Mouse (Mus musculus): ENCODE measurements around the gene Cep128. TPM values are rescaled to one million over a fixed set of nuclear protein-coding genes. Genes with fewer than 3 reads are reported as not detected.

Cep128 gene
- 99.2 and 109 TPM in 2 replicates for total RNA-seq (2014; fragmentation: Nextera tagmentation)
- 46.4 and 47.7 TPM in 2 replicates for total RNA-seq (2017)
- polyA plus RNA-seq (2012) = 8.5 and 8.9 TPM in 2 replicates

DNA sequence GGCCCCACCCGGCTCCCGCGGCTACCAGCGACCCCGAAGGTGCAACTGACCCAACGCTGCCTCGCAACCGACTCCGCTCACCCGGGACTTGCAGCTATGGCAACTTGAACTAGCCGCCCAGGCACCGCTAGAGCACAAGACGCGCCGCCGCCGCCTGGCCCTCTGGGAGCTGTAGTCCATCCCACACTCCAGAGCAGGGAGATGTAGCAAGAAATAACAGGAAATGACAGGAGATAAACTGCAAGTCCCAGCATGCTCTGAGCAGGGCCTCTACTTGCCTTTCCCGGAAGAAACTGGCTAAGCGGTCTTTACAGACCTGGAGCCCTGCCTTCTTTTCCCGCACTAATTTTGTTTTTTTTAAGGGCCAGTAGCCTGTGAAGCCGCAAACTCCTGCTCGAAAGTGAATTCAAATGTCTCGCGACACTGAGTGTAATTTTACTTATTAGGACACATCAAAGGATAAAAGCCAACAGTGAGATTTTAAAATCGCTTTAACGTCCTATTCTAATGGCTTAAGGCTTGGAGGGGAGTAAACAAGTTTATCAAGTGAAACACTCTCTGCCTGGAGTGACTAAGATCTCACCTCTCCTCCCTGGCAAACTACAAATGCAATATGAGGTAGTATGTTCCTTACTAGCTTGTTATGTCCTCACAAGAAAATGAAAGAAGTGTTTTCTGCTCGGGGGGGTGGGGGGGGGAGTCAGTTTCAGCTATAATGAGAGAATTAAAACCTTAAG lies at the start of gene Cep128, which contains the start of gene Tshr:
Gene Cep128 (minus strand): TSS at position 129 of the 737 bp plus-strand sequence.
Gene Tshr (plus strand): TSS at position 283 of the 737 bp plus-strand sequence.
- Histone ChIP-seq H3K9me3 (replicated peaks) (no peaks in the 10 kb centered on the region), H3K27me3 (ENCODE audit: insufficient read depth, low read length) (peaks cover 3% of the 10 kb centered on the region; the same call in 1 of the 2 replicates), H3K4me3 (ENCODE audit: low read depth, low read length) (peak within 1 kb of the TSS; percentile 88), H3K4me1 (ENCODE audit: insufficient read depth, low read depth, low read length) (peaks cover 27% of the 10 kb centered on the region), H3K36me3 (replicated peaks) (peaks cover 30% of the 10 kb centered on the region)
- ATAC-seq (ENCODE audit: extremely low read depth, insufficient number of reproducible peaks, low FRiP score, poor library complexity, severe bottlenecking) (peak; percentile 97), DNase-seq (ENCODE audit: low spot score) (peak; percentile 90)
- no peak for TF ChIP-seq GATA2 (IDR thresholded peaks at IDR 0.05; ENCODE audit: borderline replicate concordance, low read depth, low read length)
- TF ChIP-seq GATA1 (IDR thresholded peaks at IDR 0.05; ENCODE audit: borderline replicate concordance, low read length) = no peak
- no peak for TF ChIP-seq POLR2AphosphoS5 (IDR thresholded peaks at IDR 0.05; ENCODE audit: insufficient replicate concordance, low read depth, low read length)
- no peak for TF ChIP-seq CTCF (IDR thresholded peaks at IDR 0.05; ENCODE audit: low read depth, low read length)
- TF ChIP-seq TAL1 (conservative IDR thresholded peaks at IDR 0.05; ENCODE audit: low read depth, low read length) = no peak

DNA sequence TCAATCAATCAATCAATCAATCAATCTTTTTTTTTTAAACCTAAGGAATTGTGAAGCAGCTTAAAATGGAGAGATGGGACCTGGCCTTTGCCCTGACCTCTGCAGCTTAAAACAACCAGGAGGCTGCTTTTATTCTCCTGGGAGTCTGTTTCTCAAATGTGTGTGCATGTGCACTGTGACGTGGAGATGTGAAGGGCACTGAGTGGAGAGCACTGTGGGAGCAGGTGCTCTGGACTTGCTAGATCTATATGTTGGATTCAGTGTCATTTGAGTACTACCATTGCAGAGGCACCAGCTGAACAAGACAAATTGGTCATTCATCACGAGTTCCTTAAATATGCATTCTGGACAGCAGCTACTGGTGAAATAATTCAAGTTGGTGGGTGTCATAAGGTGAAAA lies 42.9 kb upstream of the Cep128 start:
- TF ChIP-seq TAL1 (conservative IDR thresholded peaks at IDR 0.05; ENCODE audit: low read depth, low read length) (no peak), POLR2AphosphoS5 (IDR thresholded peaks at IDR 0.05; ENCODE audit: insufficient replicate concordance, low read depth, low read length) (no peak), GATA2 (IDR thresholded peaks at IDR 0.05; ENCODE audit: borderline replicate concordance, low read depth, low read length) (no peak), GATA1 (IDR thresholded peaks at IDR 0.05; ENCODE audit: borderline replicate concordance, low read length) (no peak), CTCF (IDR thresholded peaks at IDR 0.05; ENCODE audit: low read depth, low read length) (no peak)
- DNase-seq (ENCODE audit: low spot score) (no peak), ATAC-seq (ENCODE audit: extremely low read depth, insufficient number of reproducible peaks, low FRiP score, poor library complexity, severe bottlenecking) (no peak)
- Histone ChIP-seq H3K4me3 (ENCODE audit: low read depth, low read length) (no peak overlapping the region), H3K4me1 (ENCODE audit: insufficient read depth, low read depth, low read length) (peaks cover 5% of the 10 kb centered on the region), H3K36me3 (replicated peaks) (no peaks in the 10 kb centered on the region), H3K27me3 (ENCODE audit: insufficient read depth, low read length) (peaks cover 13% of the 10 kb centered on the region), H3K9me3 (replicated peaks) (no peaks in the 10 kb centered on the region)

DNA sequence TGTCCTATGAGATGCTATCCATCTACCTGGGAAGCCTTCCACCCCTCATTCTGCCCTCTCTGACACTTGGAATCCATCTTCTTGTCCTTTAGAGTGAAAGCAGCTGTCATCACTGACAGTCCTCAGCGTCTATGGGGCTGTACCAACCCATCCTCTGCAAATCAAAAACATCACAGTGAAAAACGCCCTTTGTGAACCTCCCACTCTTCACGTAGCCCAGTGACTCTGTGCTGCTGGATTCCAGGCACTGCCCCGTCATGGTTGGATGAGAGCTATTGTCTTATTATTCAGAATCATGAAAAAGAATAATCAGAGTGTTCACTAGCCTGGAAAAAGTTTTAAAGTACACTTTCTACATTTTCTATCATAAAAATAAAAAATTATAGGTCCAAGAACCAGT lies 42.3 kb upstream of the Cep128 start:
- ATAC-seq (ENCODE audit: extremely low read depth, insufficient number of reproducible peaks, low FRiP score, poor library complexity, severe bottlenecking) = no peak
- Histone ChIP-seq H3K27me3 (ENCODE audit: insufficient read depth, low read length) (peaks cover 17% of the 10 kb centered on the region), H3K36me3 (replicated peaks) (no peaks in the 10 kb centered on the region), H3K4me1 (ENCODE audit: insufficient read depth, low read depth, low read length) (peaks cover 5% of the 10 kb centered on the region), H3K9me3 (replicated peaks) (no peaks in the 10 kb centered on the region), H3K4me3 (ENCODE audit: low read depth, low read length) (no peak overlapping the region)
- TF ChIP-seq GATA1 (IDR thresholded peaks at IDR 0.05; ENCODE audit: borderline replicate concordance, low read length) (no peak), GATA2 (IDR thresholded peaks at IDR 0.05; ENCODE audit: borderline replicate concordance, low read depth, low read length) (no peak), CTCF (IDR thresholded peaks at IDR 0.05; ENCODE audit: low read depth, low read length) (no peak), POLR2AphosphoS5 (IDR thresholded peaks at IDR 0.05; ENCODE audit: insufficient replicate concordance, low read depth, low read length) (no peak)
- DNase-seq (ENCODE audit: low spot score) = no peak

DNA sequence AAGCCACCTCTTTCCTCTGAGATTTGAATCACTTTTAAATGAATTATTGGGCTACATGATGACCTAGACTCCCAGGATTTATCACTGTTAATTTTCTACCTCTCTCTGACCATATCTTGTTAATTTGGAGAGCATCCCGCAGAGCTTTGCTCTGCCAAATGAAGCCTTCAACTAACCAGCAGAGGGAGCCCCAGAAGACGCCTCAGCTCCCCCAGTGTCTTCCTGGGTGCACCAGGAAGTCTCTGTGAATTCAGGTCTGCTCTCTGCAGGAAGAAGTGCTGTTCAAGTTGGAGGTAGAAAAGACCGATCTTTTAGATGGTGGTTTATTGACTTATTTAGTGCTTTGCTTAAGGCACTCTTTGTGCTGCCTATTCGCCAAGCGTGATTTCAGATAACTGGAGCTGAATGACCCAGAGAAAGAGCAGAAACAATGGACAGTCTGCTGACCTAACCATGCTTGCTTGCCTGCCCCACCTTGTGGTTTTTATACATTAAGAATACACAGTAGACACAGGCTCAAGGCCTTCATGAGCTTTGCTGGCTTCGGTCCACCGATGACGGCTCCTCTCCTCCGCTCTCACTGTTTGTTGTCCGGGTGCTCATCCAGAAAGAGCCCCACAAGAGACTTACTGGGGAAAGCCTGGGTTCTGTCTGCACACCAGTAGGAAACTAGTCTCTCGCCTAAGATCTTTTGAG lies 39.1 kb upstream of the Cep128 start:
- ATAC-seq (ENCODE audit: extremely low read depth, insufficient number of reproducible peaks, low FRiP score, poor library complexity, severe bottlenecking) (peak; percentile 93), DNase-seq (ENCODE audit: low spot score) (peak; percentile 60)
- TF ChIP-seq CTCF (IDR thresholded peaks at IDR 0.05; ENCODE audit: low read depth, low read length) = peak; percentile 63
- no peak for TF ChIP-seq GATA2 (IDR thresholded peaks at IDR 0.05; ENCODE audit: borderline replicate concordance, low read depth, low read length)
- TF ChIP-seq POLR2AphosphoS5 (IDR thresholded peaks at IDR 0.05; ENCODE audit: insufficient replicate concordance, low read depth, low read length) = no peak
- no peak for TF ChIP-seq TAL1 (conservative IDR thresholded peaks at IDR 0.05; ENCODE audit: low read depth, low read length)
- TF ChIP-seq GATA1 (IDR thresholded peaks at IDR 0.05; ENCODE audit: borderline replicate concordance, low read length) = no peak
- Histone ChIP-seq H3K4me3 (ENCODE audit: low read depth, low read length) (no peak overlapping the region), H3K9me3 (replicated peaks) (no peaks in the 10 kb centered on the region), H3K27me3 (ENCODE audit: insufficient read depth, low read length) (peaks cover 14% of the 10 kb centered on the region), H3K36me3 (replicated peaks) (no peaks in the 10 kb centered on the region), H3K4me1 (ENCODE audit: insufficient read depth, low read depth, low read length) (peaks cover 5% of the 10 kb centered on the region)

DNA sequence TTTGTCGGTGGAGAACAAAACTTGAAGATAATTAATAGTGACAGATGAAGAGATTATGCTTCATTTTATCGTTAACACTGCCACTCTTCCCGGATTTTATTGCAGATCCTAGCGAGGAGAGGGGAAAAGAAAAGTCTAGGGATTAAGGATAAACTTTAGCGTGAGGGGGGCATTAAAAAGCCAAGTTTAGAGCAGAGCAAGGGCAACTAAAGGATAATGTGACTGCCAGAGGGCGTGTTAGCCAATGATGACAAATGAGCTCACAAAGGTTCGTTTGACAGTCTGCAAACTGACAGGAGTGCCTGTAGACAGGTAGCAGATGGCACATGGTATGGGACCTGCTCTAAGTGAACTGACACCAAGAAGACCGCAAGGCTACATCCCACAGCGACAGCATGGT lies 37.1 kb upstream of the Cep128 start:
- Histone ChIP-seq H3K9me3 (replicated peaks) (no peaks in the 10 kb centered on the region), H3K36me3 (replicated peaks) (no peaks in the 10 kb centered on the region), H3K4me3 (ENCODE audit: low read depth, low read length) (no peak overlapping the region), H3K27me3 (ENCODE audit: insufficient read depth, low read length) (peaks cover 14% of the 10 kb centered on the region), H3K4me1 (ENCODE audit: insufficient read depth, low read depth, low read length) (peaks cover 5% of the 10 kb centered on the region)
- no peak for ATAC-seq (ENCODE audit: extremely low read depth, insufficient number of reproducible peaks, low FRiP score, poor library complexity, severe bottlenecking)
- TF ChIP-seq GATA1 (IDR thresholded peaks at IDR 0.05; ENCODE audit: borderline replicate concordance, low read length) (no peak), POLR2AphosphoS5 (IDR thresholded peaks at IDR 0.05; ENCODE audit: insufficient replicate concordance, low read depth, low read length) (no peak), TAL1 (conservative IDR thresholded peaks at IDR 0.05; ENCODE audit: low read depth, low read length) (no peak), CTCF (IDR thresholded peaks at IDR 0.05; ENCODE audit: low read depth, low read length) (no peak)
- no peak for DNase-seq (ENCODE audit: low spot score)

DNA sequence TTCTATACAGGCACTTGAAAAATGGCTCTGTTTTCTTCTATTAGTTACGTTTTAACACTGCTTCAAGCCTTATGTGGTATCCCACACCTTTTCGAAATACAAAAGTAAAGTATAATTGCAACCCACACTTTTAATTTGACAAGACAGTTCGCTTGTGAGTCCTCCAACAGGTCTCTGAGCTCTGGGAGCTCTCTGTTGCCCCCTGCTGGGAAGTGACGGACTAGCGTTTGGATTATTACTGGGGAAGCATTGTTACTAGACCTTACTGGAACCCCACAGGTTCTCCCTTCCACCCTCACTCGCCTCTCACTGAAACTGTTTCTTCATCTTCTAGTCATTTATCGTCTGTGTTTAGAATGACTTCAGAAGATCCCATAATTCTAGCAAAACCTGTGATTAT lies 34.6 kb upstream of the Cep128 start:
- H3K36me3 ChIP-seq (replicated peaks) = no peaks in the 10 kb centered on the region
- ATAC-seq (ENCODE audit: extremely low read depth, insufficient number of reproducible peaks, low FRiP score, poor library complexity, severe bottlenecking) (no peak), DNase-seq (ENCODE audit: low spot score) (peak; percentile 47)
- H3K4me3 ChIP-seq (ENCODE audit: low read depth, low read length) = no peak overlapping the region
- H3K4me1 ChIP-seq (ENCODE audit: insufficient read depth, low read depth, low read length) = peaks cover 5% of the 10 kb centered on the region
- TF ChIP-seq GATA1 (IDR thresholded peaks at IDR 0.05; ENCODE audit: borderline replicate concordance, low read length) (no peak), TAL1 (conservative IDR thresholded peaks at IDR 0.05; ENCODE audit: low read depth, low read length) (no peak), POLR2AphosphoS5 (IDR thresholded peaks at IDR 0.05; ENCODE audit: insufficient replicate concordance, low read depth, low read length) (no peak), CTCF (IDR thresholded peaks at IDR 0.05; ENCODE audit: low read depth, low read length) (peak; percentile 85), GATA2 (IDR thresholded peaks at IDR 0.05; ENCODE audit: borderline replicate concordance, low read depth, low read length) (no peak)
- H3K9me3 ChIP-seq (replicated peaks) = no peaks in the 10 kb centered on the region
- peaks cover 19% of the 10 kb centered on the region for H3K27me3 ChIP-seq (ENCODE audit: insufficient read depth, low read length)

Data from G1E (cell line).